Mouse (Mus musculus) forebrain, embryonic 11.5 days (tissue): ENCODE measurements at regions not wholly inside any gene's neighbourhood (a gene's known extent, or its start where the extent isn't known, plus 50 kb on each side); places are given as distances from the start of the nearest gene placed in this dataset.

Experiments used
- ATAC-seq: fragments of 200-750 bp; cut with Nextera tagmentation; replicated peaks from 2 replicates; pipeline ENCODE4 v1.8.0; 2017; ENCODE audit warnings: moderate TSS enrichment; ENCODE audit not compliant: low FRiP score
- DNase-seq: peaks from one replicate; pipeline ENCODE4 v3.0.0-alpha.2; 2017; ENCODE audit warnings: low spot score
- H3K27ac ChIP-seq: fragments of 300-500 bp; sonication (generic); 2 replicates; pipeline ENCODE4 v1.5.1; 2014; ENCODE audit warnings: low read depth, low read length
- H3K27me3 ChIP-seq: fragments of 300-500 bp; sonication (generic); 2 replicates; pipeline ENCODE4 v1.6.1; 2014; ENCODE audit warnings: mild to moderate bottlenecking, low read length, mixed read lengths; ENCODE audit not compliant: control insufficient read depth, insufficient read depth
- H3K36me3 ChIP-seq: fragments of 300-500 bp; sonication (generic); 2 replicates; pipeline ENCODE4 v1.6.1; 2014; ENCODE audit warnings: mild to moderate bottlenecking, low read length, moderate library complexity, mixed read lengths; ENCODE audit not compliant: control insufficient read depth, insufficient read depth
- H3K4me1 ChIP-seq: fragments of 300-500 bp; sonication (generic); replicated peaks from 2 replicates; pipeline ENCODE4 v1.6.1; 2014; ENCODE audit warnings: low read length, mixed read lengths; ENCODE audit not compliant: control insufficient read depth, insufficient read depth
- H3K4me2 ChIP-seq: fragments of 300-500 bp; sonication (generic); 2 replicates; pipeline ENCODE4 v1.6.1; 2014; ENCODE audit warnings: low read depth, mild to moderate bottlenecking, low read length, moderate library complexity, mixed read lengths; ENCODE audit not compliant: severe bottlenecking
- H3K4me3 ChIP-seq: fragments of 300-500 bp; sonication (generic); 2 replicates; pipeline ENCODE4 v1.5.1; 2014; ENCODE audit warnings: low read depth, low read length
- H3K9ac ChIP-seq: fragments of 300-500 bp; sonication (generic); 2 replicates; pipeline ENCODE4 v1.6.1; 2014; ENCODE audit warnings: low read length
- H3K9me3 ChIP-seq: fragments of 300-500 bp; sonication (generic); 2 replicates; pipeline ENCODE4 v1.6.1; 2016; ENCODE audit warnings: low read length, mixed read lengths; ENCODE audit not compliant: control insufficient read depth
- WGBS: fragments of 180-500 bp; shearing (Covaris S2); extraction: QIAGEN DNeasy Blood & Tissue Kit; methylation state at CpG from one replicate; pipeline ENCODE4 v1.1.7; 2014; 5-methylcytosine and 5-hydroxymethylcytosine counted together

DNA sequence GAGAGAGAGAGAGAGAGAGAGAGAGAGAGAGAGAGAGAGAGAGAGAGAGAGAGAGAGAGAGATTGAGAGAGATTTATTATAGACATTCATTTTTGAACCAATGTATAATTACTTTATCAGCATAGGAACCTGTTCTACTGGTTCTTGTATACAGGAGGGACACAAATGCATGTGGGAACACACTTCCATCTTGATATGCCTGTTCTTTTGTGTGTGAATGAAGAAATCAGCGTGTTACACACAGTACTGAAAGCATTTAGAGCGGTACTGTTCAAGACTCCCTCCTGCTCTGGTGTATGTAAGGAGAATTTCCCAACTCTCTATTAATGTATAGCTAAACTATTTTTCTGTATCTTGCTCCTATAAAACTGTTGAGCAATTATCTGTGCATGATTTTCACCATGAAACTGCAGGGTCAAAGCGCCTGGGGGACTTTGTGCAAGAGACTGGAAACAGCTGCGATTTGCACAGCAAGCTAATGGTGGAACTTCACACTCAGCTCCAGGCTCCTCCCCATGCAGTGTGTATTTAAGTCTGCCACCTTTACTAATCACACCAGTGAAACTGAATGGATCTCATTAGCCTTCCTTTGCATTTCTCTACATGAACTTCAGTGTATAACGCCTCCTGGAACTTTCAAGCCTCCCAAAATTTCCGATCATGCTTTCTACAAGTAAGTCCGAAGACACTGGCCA lies 267.0 kb upstream of the 3110018I06Rik start:
- H3K36me3 ChIP-seq = no peaks in the 10 kb centered on the region
- DNase-seq (no peak), ATAC-seq (no peak)
- WGBS = 83% methylated on average over 7 of the region's 7 CpGs
- H3K9ac ChIP-seq = no peak overlapping the region
- no peak overlapping the region for H3K27ac ChIP-seq
- H3K27me3 ChIP-seq = no peaks in the 10 kb centered on the region
- no peaks in the 10 kb centered on the region for H3K4me1 ChIP-seq
- H3K4me3 ChIP-seq = no peak overlapping the region
- H3K9me3 ChIP-seq = no peaks in the 10 kb centered on the region
- H3K4me2 ChIP-seq = no peak overlapping the region

DNA sequence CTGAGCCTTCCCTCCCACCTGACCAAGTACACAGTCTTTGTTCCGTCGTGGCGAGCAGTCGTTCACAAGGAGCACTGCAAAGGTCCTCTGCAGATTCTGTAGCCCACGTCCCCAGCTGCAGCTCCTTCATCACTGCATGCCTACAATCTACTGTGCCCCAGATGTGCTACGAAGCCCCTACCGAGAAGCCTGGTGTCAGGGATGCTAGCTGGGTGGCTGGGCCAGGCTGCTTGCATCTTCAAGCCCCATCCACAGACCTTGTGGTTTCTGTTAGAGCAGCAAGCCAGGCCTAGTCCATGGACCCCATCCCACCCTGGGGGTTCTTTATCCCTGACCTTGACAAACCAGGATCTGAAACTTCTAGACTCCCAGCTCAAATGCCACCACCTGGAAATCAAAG lies 266.3 kb upstream of the 3110018I06Rik start:
- DNase-seq = no peak
- Histone ChIP-seq H3K4me1 (no peaks in the 10 kb centered on the region), H3K4me2 (no peak overlapping the region), H3K9ac (no peak overlapping the region), H3K4me3 (no peak overlapping the region), H3K27ac (no peak overlapping the region), H3K9me3 (peaks cover 2% of the 10 kb centered on the region; the same call in 1 of the 2 replicates), H3K27me3 (no peaks in the 10 kb centered on the region), H3K36me3 (no peaks in the 10 kb centered on the region)
- 86% methylated on average over 7 of the region's 7 CpGs for WGBS
- ATAC-seq = no peak

DNA sequence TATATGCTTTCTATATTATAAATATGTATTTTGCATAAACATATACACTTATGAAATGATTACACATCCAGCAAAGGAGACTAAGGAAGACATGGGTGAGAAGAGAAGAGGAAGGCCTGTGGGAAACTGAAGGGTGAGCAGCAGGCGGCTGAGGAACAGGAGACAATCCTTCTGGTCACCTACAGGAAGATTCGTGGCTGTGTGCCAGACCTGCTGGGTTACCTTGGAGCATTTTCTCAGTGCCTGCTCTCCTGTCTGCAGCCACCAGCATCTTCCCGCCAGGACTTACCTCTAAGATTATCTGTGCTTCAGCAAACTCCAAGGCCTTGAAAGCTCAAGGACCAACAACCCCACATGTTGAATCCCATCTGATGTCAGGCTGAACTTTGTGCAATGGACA lies 258.3 kb upstream of the 3110018I06Rik start:
- WGBS = 85% methylated on average over 3 of the region's 3 CpGs
- H3K27ac ChIP-seq = no peak overlapping the region

DNA sequence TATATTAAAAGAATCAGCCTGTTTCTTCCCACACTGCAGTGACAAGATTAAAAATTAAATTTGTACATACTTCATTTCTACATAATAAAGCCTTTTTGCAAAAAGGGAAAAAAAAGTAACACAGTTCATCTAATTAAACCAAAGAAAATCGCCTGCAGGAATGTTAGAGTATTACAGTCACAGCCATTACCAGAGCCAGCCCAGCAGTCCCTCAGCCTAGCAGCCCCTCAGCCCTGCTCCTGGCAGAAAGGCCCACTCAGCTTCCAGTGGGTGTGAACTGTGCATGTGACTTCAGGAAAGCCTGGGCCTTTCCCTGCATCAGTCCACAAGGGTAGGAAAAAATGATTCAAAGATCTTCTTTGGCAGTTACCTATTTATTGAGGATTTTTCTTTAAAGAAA lies 256.8 kb upstream of the 3110018I06Rik start:
- WGBS = 19% methylated on average over 1 of the region's 1 CpGs
- DNase-seq = no peak

More for the DNA sequence above, 258.3 kb upstream of the 3110018I06Rik start:
- H3K9me3 ChIP-seq = peaks cover 2% of the 10 kb centered on the region; the same call in 1 of the 2 replicates
- H3K4me1 ChIP-seq = no peaks in the 10 kb centered on the region
- no peak overlapping the region for H3K4me2 ChIP-seq
- no peak for DNase-seq
- no peak overlapping the region for H3K9ac ChIP-seq
- no peaks in the 10 kb centered on the region for H3K27me3 ChIP-seq
- ATAC-seq = no peak
- H3K4me3 ChIP-seq = no peak overlapping the region
- no peaks in the 10 kb centered on the region for H3K36me3 ChIP-seq

DNA sequence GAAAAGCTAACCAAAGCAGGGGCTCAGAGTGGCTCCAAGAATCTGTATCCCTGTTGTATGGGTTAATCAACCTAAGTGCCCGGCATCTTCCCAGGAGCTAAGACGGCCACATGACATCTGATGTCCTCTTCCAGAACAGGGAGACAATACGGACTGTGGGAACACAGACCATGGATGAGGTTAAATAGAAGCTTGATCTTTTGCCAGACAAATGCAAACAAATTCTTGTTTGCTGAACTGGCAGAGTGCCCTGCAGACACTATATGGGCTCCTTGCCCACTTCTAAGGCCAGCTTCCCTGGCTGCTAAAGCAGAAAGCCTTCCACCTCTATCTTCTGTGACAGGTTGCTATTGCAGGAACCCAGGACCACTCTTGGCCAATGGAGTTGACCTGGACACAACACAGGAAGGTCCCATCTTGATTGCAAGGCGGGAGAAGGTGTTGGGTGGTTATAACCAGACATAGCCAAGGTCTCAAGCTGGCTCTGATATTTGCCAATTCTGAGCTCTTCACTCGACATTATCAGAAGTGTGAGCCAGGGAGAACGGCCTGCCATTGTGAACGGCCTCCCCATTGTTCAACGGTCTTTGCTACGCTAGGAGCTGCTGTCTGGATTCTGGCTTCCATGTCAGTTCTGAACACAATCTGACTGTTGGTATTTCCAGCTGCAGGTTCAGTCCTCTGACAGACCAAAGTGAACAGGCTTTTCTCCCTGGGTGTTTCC lies 237.5 kb upstream of the 3110018I06Rik start:
- DNase-seq (no peak), ATAC-seq (no peak)
- 76% methylated on average over 9 of the region's 9 CpGs for WGBS
- H3K36me3 ChIP-seq = no peaks in the 10 kb centered on the region
- H3K27ac ChIP-seq = no peak overlapping the region
- no peaks in the 10 kb centered on the region for H3K9me3 ChIP-seq
- H3K4me1 ChIP-seq = no peaks in the 10 kb centered on the region
- no peak overlapping the region for H3K9ac ChIP-seq
- no peak overlapping the region for H3K4me3 ChIP-seq
- H3K4me2 ChIP-seq = no peak overlapping the region
- H3K27me3 ChIP-seq = no peaks in the 10 kb centered on the region

More for the DNA sequence above, 256.8 kb upstream of the 3110018I06Rik start:
- Histone ChIP-seq H3K36me3 (no peaks in the 10 kb centered on the region), H3K9me3 (peaks cover 2% of the 10 kb centered on the region; the same call in 1 of the 2 replicates), H3K4me2 (no peak overlapping the region), H3K4me1 (no peaks in the 10 kb centered on the region), H3K27me3 (no peaks in the 10 kb centered on the region), H3K27ac (no peak overlapping the region), H3K4me3 (no peak overlapping the region), H3K9ac (no peak overlapping the region)
- ATAC-seq = no peak

DNA sequence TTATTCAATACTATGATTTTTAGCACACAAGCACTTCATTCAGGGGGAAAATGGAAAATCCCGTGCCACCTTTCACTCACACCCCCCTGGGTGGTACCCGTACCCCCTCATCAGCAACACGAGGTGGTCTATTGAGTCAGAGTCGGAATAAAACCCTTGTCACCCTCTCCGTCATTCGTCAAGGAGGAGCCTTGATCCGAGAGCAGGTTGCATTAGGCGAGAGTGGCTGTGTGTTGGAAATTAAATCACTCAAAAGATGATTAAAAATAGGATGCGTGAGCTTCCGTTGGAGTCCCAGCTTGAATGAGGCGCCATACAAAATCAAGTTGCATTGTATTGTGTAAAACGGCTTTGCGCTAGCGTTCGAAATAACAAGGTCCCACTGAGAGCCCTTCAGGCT lies 236.5 kb upstream of the 3110018I06Rik start:
- no peak overlapping the region for H3K4me2 ChIP-seq
- DNase-seq (no peak), ATAC-seq (no peak)
- H3K27me3 ChIP-seq = no peaks in the 10 kb centered on the region
- WGBS = 56% methylated on average over 15 of the region's 15 CpGs
- H3K4me1 ChIP-seq = no peaks in the 10 kb centered on the region
- no peak overlapping the region for H3K4me3 ChIP-seq
- H3K9ac ChIP-seq = no peak overlapping the region
- H3K36me3 ChIP-seq = no peaks in the 10 kb centered on the region
- no peak overlapping the region for H3K27ac ChIP-seq
- no peaks in the 10 kb centered on the region for H3K9me3 ChIP-seq

DNA sequence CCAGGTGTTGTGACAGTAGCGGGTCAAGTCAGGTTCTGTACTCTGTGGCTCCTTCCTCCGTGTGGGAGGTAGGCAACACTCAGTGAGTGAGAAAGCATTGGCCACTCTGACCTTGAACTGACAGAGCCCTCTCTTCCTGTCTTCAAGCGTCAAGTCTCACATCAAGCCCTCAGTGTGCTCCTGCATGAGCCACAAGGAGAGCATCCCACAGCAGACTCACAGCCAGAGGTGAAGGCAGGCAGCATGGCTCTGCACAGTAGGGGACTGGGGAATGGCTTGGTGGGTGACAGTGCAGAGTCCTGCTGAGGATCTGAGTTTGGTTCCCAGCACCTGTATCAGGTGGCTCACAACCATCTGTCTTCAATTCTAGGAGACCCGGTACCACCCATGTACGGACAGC lies 226.4 kb upstream of the 3110018I06Rik start:
- no peaks in the 10 kb centered on the region for H3K4me1 ChIP-seq
- ATAC-seq = no peak
- H3K4me2 ChIP-seq = no peak overlapping the region
- no peak overlapping the region for H3K9ac ChIP-seq
- no peak overlapping the region for H3K4me3 ChIP-seq
- no peak overlapping the region for H3K27ac ChIP-seq
- no peaks in the 10 kb centered on the region for H3K27me3 ChIP-seq
- no peaks in the 10 kb centered on the region for H3K36me3 ChIP-seq
- 90% methylated on average over 5 of the region's 5 CpGs for WGBS
- DNase-seq = no peak
- H3K9me3 ChIP-seq = no peaks in the 10 kb centered on the region

DNA sequence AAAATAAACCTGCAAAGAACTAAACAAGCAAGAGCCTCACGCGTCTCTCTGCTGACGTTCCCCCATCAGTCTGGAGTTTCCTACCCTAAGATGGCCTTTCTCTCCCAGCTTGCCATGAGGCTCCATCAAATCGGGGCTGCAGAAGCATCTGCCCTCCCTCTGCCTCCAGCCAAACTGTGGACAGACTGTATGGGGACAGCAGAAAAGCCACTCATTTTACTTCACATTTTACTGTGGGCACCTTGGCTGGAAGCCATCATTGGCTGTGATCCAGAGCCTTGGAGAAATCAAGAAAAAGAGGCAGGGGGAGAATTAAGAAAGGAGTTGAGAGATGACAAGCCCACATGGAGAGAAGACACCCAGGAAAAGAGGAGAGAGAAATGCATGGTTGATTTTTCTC lies 225.9 kb upstream of the 3110018I06Rik start:
- H3K36me3 ChIP-seq = no peaks in the 10 kb centered on the region
- H3K27me3 ChIP-seq = no peaks in the 10 kb centered on the region
- DNase-seq (no peak), ATAC-seq (no peak)
- no peak overlapping the region for H3K4me2 ChIP-seq
- no peak overlapping the region for H3K9ac ChIP-seq
- H3K27ac ChIP-seq = no peak overlapping the region
- WGBS = 83% methylated on average over 4 of the region's 4 CpGs
- H3K4me1 ChIP-seq = no peaks in the 10 kb centered on the region
- no peak overlapping the region for H3K4me3 ChIP-seq
- H3K9me3 ChIP-seq = no peaks in the 10 kb centered on the region

DNA sequence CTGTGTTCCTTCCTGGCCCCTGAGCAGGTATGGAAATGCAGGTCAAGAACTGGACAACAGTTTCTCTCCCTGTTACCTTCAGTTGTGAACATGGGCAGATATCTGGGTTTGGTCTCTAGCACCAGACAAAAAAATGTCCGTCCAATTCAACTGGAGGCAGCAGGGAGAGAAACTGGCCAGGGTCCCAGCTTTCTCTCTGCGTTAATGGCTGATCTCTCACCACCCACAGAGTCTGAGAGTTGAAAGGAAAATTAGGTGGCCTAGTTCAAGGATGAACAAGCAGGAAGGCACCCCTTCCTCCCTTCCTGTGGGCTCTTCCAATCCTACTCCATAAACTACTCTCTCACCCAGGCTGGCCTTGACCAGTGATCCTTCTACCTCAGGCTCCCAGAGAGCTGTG lies 221.7 kb upstream of the 3110018I06Rik start:
- DNase-seq (no peak), ATAC-seq (no peak)
- H3K27me3 ChIP-seq = no peaks in the 10 kb centered on the region
- H3K27ac ChIP-seq = no peak overlapping the region
- no peak overlapping the region for H3K4me2 ChIP-seq
- H3K36me3 ChIP-seq = no peaks in the 10 kb centered on the region
- H3K9me3 ChIP-seq = no peaks in the 10 kb centered on the region
- 75% methylated on average over 2 of the region's 2 CpGs for WGBS
- H3K4me3 ChIP-seq = no peak overlapping the region
- H3K9ac ChIP-seq = no peak overlapping the region
- H3K4me1 ChIP-seq = no peaks in the 10 kb centered on the region
